Mouse (Mus musculus): Measurements from ENCODE around the gene Onecut3. TPM values are rescaled to one million over a fixed set of nuclear protein-coding genes. Genes with fewer than 3 reads are reported as not detected.

Gene Onecut3
- polyA plus RNA-seq, 1 experiment, result not detected

DNA sequence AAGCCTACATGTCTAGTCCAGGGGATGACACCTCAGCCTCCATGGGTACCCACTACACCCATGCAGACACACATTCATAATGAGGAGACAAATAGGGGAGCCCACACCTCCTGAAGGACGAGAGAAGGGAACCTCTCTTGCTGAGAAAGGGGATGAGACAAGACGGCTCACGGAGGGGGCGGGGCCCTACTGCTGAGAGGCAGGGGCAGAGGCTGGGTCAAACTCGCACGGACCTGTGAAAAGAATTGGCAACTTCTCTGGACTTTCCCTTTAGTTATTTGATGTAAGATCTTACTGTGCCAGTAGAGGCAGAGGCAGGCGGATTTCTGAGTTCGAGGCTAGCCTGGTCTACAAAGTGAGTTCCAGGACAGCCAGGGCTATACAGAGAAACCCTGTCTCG lies 57.7 kb downstream of the Onecut3 start:
- DNase-seq (ENCODE audit: low read depth), result no peak

DNA sequence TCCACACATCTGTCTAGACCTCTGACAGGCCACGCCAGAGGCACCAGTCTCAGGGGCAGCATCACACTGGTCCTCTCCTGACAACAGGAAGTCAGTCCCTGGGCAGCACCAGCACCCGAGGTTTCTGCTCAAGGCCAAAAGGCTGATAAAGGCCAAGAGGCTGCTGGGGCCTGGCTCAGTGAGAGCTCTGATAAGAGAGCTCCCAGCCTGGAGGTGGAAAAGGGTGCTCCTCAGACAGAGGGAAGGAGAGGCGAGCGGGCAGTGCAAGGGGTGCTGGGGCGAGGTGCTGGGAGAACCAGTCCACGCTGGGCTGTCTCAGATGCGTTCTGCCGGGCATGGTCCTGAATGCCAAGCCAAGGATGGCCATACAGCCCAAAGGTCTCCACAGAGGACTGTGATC lies 58.9 kb downstream of the Onecut3 start:
- no peak for DNase-seq (ENCODE audit: low read depth)

DNA sequence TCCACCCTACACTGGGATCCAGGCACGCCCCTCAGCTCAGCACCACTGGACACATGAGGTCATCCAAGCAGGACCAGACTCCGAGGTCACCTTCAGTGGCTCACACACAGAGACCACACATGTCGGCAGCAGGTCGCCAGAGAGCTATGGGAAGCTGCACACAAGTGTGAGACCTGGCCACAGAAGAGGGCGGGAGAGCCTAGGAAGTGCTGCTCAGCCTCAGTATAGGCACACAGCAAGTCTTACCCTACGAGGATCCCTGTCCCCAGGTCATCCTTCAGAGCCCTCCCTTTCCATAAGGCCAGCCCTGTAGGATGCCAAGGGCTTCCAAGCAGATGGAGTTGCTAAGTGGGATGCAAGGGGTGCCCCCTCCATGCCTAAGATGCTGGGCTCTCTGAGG lies 59.4 kb downstream of the Onecut3 start:
- no peak for DNase-seq (ENCODE audit: low read depth)

DNA sequence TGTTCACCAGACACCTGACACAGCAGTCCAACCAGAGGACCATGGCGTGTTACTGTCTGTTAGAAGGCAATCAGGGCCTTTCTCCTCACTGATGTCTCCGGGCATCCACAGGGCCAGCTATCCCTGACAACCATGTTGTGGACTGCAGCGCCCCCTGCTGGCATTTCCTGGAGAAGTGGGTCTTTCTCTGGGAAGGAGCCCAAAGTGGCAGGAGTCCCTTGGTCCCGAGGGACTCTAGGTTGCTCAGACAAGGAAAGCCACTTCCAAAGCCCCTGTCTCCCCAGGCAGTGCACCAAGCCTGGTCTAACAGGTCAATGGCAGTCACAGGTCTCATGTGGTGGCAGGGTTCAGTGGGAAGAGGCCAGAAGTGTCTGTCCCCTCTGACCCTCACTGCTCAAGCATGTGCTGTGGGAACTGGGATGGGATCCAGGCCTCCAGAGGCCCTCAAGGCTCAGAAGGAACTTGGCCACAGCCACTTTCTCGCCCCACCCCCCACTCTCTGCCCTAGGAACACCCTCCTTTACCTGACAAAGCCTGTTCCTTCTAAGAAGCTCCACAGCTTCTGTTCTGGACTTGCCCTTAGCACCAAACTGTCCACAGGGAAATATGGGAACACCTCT lies 62.8 kb downstream of the Onecut3 start:
- DNase-seq (ENCODE audit: low read depth), result no peak

DNA sequence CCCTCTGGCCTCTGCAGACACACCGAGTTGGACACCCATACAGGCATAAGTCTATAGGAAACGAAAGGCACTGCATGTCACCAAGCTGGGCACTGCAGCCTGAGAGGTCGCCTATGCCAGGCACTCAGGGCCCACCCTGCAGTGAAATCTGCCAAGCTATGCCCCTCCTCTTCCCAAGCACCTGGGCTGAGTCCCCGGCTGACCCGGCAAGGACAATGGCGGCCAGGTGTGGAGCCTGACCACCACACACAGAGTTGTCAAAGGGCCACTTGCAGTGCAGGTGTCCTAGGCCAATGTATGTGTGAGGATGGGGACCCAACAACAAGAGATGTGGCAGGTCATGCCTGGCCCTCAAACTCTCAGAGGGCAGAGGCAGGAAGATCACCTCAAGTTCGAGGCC lies 64.8 kb downstream of the Onecut3 start:
- DNase-seq (ENCODE audit: low read depth), result no peak

DNA sequence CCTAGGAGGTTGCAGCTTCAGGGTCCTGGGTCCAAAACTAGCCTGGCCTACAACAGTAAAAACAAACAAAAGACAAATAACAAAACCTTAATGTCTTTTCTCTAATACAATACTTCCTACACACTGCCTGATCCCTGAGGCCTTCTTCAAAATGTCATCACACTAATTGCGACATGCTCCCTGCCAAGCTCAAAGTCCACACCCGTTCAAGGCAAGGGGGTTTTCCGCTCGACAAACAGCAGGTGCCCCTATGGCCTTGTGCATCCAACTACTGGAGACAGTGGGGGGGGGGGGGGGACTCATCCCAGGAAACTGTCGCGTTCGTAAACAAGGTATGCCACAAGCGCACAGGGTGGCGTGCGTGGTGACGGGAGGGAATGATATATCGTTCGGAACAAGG lies 66.0 kb downstream of the Onecut3 start:
- DNase-seq (ENCODE audit: low read depth), result no peak

DNA sequence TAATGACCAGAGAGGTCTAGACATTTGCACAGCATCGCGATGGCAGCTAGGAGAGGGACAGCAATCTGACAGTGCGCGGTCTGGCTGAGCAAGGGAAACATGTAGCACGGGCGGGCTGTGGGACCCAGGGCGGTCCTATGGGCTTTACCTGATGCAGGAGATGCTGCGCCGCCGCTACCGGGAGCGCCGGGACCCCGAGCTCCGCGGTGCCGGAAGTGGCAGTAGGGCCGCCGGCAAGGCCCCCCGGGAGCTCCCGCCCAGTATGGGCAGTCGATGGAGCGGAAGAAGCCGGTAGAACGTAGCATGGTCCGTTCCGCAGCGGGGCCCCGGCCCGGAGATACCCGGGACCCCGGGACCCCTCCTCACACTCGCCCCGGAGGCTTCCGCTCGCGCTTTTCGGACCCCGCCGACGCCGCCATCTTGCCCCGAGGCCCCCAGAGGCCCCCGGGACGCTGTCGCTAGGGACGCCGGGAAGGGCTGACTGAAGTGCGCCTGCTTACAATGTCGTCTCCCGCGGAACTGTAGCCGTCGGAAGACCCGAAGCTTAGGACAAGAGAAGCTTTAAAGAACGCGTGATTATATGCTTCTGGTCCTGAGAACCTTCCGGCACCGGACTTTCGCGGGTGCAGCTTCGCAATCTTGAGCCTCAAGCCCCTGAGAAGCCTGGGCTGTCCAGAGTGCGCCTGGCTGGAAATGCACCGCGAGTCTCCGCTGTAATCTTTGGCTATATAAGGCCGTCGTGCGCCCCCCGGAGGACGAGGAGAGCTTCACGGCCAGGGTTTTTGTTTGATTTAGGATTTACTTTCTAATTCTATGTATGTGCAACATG lies 66.7 kb downstream of the Onecut3 start, which contains the start of gene Rexo1:
Rexo1 (minus strand) TSS at position 445 of the 829 bp plus-strand sequence.
- DNase-seq (ENCODE audit: low read depth), result no peak

DNA sequence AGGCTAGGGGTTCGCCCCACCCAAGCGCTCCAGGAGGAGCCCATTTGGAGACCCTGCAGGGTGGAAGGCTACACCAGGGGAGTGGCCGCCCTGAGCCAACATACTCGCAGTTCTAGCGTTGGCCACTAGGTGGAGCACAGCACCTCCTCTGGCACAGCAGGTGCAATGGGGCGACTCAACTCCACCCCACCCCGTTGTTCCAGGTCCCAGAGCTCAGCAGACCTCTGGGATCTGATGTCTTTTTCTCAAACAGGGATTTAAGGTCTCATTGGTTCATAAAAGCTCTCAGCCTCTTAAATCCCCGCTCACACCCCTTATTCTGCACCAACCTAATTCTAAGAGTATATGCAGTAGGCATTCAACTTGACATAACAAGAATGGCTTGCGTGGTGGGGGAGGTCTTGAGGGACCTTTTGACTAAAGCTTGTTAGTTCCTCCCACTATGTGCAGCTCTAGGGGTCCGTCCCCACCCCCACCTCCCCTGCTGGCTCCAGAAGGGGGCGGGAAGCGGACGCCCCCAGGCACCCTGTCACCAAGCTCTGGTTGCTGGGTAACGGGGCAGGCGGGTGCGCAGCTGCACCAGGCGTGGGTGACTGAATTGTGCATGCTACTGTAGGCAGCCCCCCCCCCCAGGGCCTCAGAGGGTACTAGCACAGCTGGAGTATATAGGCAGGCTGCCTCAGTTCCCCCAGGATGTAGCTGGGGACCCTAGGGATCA lies 71.9 kb downstream of the Onecut3 start:
- DNase-seq (ENCODE audit: low read depth), result no peak

Other genes starting within 250 kb of the Onecut3 start
- gene Ndufs7, start 245.7 kb upstream of the Onecut3 start, polyA plus RNA-seq (2012; rRNA removed), result 335 and 336 TPM in 2 replicates
- 252 and 295 TPM in 2 replicates for gene Gamt, start 233.8 kb upstream of the Onecut3 start, polyA plus RNA-seq (2012; rRNA removed)
- 43.5 and 68.3 TPM in 2 replicates for gene Dazap1, start 233.3 kb upstream of the Onecut3 start, polyA plus RNA-seq (2012; rRNA removed)
- gene Rps15, start 202.4 kb upstream of the Onecut3 start, polyA plus RNA-seq (2012; rRNA removed), result 1,514 and 1,586 TPM in 2 replicates
- 1.4 and 1.5 TPM in 2 replicates for gene Apc2, start 198.9 kb upstream of the Onecut3 start, polyA plus RNA-seq (2012; rRNA removed)
- 55.9 and 62.7 TPM in 2 replicates for gene 2310011J03Rik, start 174.3 kb upstream of the Onecut3 start, polyA plus RNA-seq (2012; rRNA removed)
- gene Pcsk4, start 165.3 kb upstream of the Onecut3 start, polyA plus RNA-seq (2012; rRNA removed), result 10.4 and 10.6 TPM in 2 replicates
- gene Reep6, start 164.9 kb upstream of the Onecut3 start, polyA plus RNA-seq (2012; rRNA removed), result 28.7 and 51.2 TPM in 2 replicates
- gene Adamtsl5, start 146.4 kb upstream of the Onecut3 start, polyA plus RNA-seq (2012; rRNA removed), result 11.2 and 18.2 TPM in 2 replicates
- gene Plk5, start 138.4 kb upstream of the Onecut3 start, polyA plus RNA-seq (2012; rRNA removed), result 0.57 and 0.93 TPM in 2 replicates
- 13.3 and 19.1 TPM in 2 replicates for gene Mex3d, start 107.2 kb upstream of the Onecut3 start, polyA plus RNA-seq (2012; rRNA removed)
- gene Mbd3, start 95.3 kb upstream of the Onecut3 start, polyA plus RNA-seq (2012; rRNA removed), result 145 and 160 TPM in 2 replicates
- gene Uqcr11, start 88.0 kb upstream of the Onecut3 start, polyA plus RNA-seq (2012; rRNA removed), result 1,967 and 2,574 TPM in 2 replicates
- 56.8 and 63.8 TPM in 2 replicates for gene Tcf3, start 61.2 kb upstream of the Onecut3 start, polyA plus RNA-seq (2012; rRNA removed)
- 9.0 and 9.6 TPM in 2 replicates for gene Atp8b3, start 44.3 kb downstream of the Onecut3 start, polyA plus RNA-seq (2012; rRNA removed)
- 35.3 and 36.9 TPM in 2 replicates for gene Rexo1, start 66.7 kb downstream of the Onecut3 start, polyA plus RNA-seq (2012; rRNA removed)
- gene Klf16, start 82.5 kb downstream of the Onecut3 start, polyA plus RNA-seq (2012; rRNA removed), result 20.8 and 30.5 TPM in 2 replicates
- gene Abhd17a, start 95.5 kb downstream of the Onecut3 start, polyA plus RNA-seq (2012; rRNA removed), result 192 and 205 TPM in 2 replicates
- gene Scamp4, start 108.0 kb downstream of the Onecut3 start, polyA plus RNA-seq (2012; rRNA removed), result 82.6 and 91.5 TPM in 2 replicates
- gene Adat3, start 108.0 kb downstream of the Onecut3 start, polyA plus RNA-seq (2012; rRNA removed), result 9.5 and 9.6 TPM in 2 replicates
- gene Gm49322, start 111.2 kb downstream of the Onecut3 start, polyA plus RNA-seq (2012; rRNA removed), result 1.5 and 2.1 TPM in 2 replicates
- 228 and 235 TPM in 2 replicates for gene Csnk1g2, start 128.0 kb downstream of the Onecut3 start, polyA plus RNA-seq (2012; rRNA removed)
- 74.5 and 89.2 TPM in 2 replicates for gene Btbd2, start 162.2 kb downstream of the Onecut3 start, polyA plus RNA-seq (2012; rRNA removed)
- 420 and 516 TPM in 2 replicates for gene Mknk2, start 183.3 kb downstream of the Onecut3 start, polyA plus RNA-seq (2012; rRNA removed)
- 34.8 and 45.6 TPM in 2 replicates for gene Mob3a, start 207.1 kb downstream of the Onecut3 start, polyA plus RNA-seq (2012; rRNA removed)
- 62.8 and 75.4 TPM in 2 replicates for gene Izumo4, start 207.3 kb downstream of the Onecut3 start, polyA plus RNA-seq (2012; rRNA removed)
- gene Ap3d1, start 247.4 kb downstream of the Onecut3 start, polyA plus RNA-seq (2012; rRNA removed), result 149 and 151 TPM in 2 replicates